21 mouse cellular contexts compared by ENCODE assay signal in the genomic region with DNA sequence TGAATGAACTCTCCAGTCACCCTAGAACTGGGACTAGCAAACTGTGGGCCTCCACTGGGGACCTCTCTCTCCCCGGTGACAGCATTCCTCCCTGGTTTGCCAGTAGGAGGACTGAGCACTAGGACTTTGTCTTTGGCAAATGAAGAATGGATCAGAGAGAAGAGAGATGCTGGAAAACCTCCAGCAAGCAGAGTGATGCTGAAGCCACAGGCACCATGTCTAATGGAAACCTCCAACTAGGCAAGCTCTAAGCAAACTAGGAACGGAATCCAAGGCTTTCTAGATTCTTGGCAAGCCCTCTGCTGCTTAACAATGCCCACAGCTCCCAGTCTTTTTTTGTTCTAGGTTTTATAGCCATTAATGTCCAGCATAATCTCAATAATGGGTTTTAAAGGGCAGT. TPM values are rescaled to one million over a fixed set of nuclear protein-coding genes. Genes with fewer than 3 reads are reported as not detected.
DNase-seq lines count a peak whose midpoint lies in the region.
"Had no signal": no experiment of that assay in that cellular context is flagged by ENCODE, and none has a peak within 500 bp of the region (broad histone marks: within the 10 kb centered on the region; RNA-seq: fewer than 3 reads in every experiment).

No protein-coding gene starts in this region.

- intact Hi-C loops in left cerebral cortex, postnatal 36 days (cut with DNase I), result no loop called here

- peak; percentile 10 for DNase-seq in cerebellum, adult 11-12 months
- no peak for DNase-seq in cerebellum, adult 18-20 months
- DNase-seq in frontal cortex, adult 2 months (ENCODE audit: extremely low spot score in 1 of 2, low spot score in 1 of 2), result peak; percentile 7 to 25
- no peak for DNase-seq in frontal cortex, postnatal 10 days (ENCODE audit: low spot score in 2 of 2)
- peak; percentile 4 for DNase-seq in left cerebral cortex, adult 11 months (ENCODE audit: low spot score)
- no peak for DNase-seq in left cerebral cortex, postnatal 36 days (ENCODE audit: low spot score in 2 of 2)
- DNase-seq in right cerebral cortex, postnatal 10 days (ENCODE audit: low spot score in 2 of 2), result peak; percentile 32 to 56
- DNase-seq in right cerebral cortex, adult 2 months (ENCODE audit: low spot score in 2 of 2), result no peak
- DNase-seq: adrenal gland, adult 8-10 months; gastrocnemius, postnatal 25 days; heart, adult 11 months; kidney, adult 8-10 months; kidney, postnatal 4 days; lung, embryonic 14.5 days; lung, postnatal 14 days; right cerebral cortex, postnatal 4 days; thymus, adult 18-20 months; thymus, postnatal 25 days had no signal

RNA-seq across cellular contexts. Expression of a gene that starts 19.3 kb away (rescaled TPM):
- polyA plus RNA-seq in frontal cortex, adult 2 months (2012; rRNA removed), result 15.2 and 16.6 TPM in 2 replicates
- 10 to 100 TPM; 18.3 to 18.6 TPM for total RNA-seq in left cerebral cortex, postnatal 36 days (2021)
- total RNA-seq: gastrocnemius, postnatal 25 days; neutrophil, adult 5-6 weeks had no signal
- polyA plus RNA-seq: erythroblast, embryonic 14.5 days; G1E had no signal

RNA-seq across cellular contexts. Expression of a gene that starts 48.8 kb away (rescaled TPM):
- polyA plus RNA-seq in frontal cortex, adult 2 months (2012; rRNA removed), result 101 and 102 TPM in 2 replicates
- total RNA-seq in left cerebral cortex, postnatal 36 days (2021), result 100 to 1,000 TPM; 167 to 187 TPM

Comparison
In these comparisons a context has a peak if more than half of its experiments do, and no peak if none do; other contexts are left out.
1. DNase-seq: peak in cerebellum, adult 11-12 months (single experiment), frontal cortex, adult 2 months (2 of 2), left cerebral cortex, adult 11 months (single experiment) and right cerebral cortex, postnatal 10 days (2 of 2); none in cerebellum, adult 18-20 months (0 of 2), frontal cortex, postnatal 10 days (0 of 2), left cerebral cortex, postnatal 36 days (0 of 2) and right cerebral cortex, adult 2 months (0 of 2).